Mouse (Mus musculus) E14TG2a.4 (cell line): ENCODE results near the gene Cenpu.
A peak's percentile ranks its signal among the peaks of the same experiment; 100 is the strongest.

ENCODE experiments used
- CTCF ChIP-seq: conservative IDR thresholded peaks from 2 replicates; pipeline ENCODE4 v1.5.1; 2014; ENCODE audit warnings: low read length
- NANOG ChIP-seq: IDR thresholded peaks from 2 replicates; pipeline ENCODE4 v1.6.1; 2014; ENCODE audit warnings: borderline replicate concordance, low read length, mixed read lengths
- POU5F1 ChIP-seq: IDR thresholded peaks from 2 replicates; pipeline ENCODE4 v1.6.1; 2014; ENCODE audit warnings: low read length, borderline replicate concordance

DNA sequence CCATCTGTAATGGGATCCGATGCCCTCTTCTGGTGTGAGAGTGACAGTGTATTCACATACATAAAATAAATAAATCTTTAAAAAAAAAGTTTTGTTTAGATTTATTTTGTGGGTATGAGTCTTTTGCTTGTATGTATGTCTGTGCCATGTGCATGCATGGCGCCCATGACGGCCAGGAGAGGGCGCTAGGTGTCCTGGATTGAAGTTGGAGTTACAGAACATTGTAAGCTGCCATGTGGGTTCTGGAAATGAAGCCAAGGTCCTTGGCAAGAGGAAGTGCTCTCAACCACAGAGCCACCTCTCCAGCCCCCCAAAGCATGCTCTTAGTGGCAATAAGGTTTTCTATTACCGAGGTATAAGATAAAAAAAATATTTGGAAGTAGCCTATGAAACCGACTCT is 7.6 kb downstream of the Cenpu start:
- peak; percentile 72 for TF ChIP-seq CTCF
- no peak for TF ChIP-seq NANOG
- TF ChIP-seq POU5F1 = no peak
